Mouse (Mus musculus): ENCODE data around the gene Gm11634.
"Not testable (repeated sequence)": the region's sequence is repeated elsewhere in the genome, so short reads cannot be mapped to it uniquely, and the experiment has no call there.

Gene Gm11634

DNA sequence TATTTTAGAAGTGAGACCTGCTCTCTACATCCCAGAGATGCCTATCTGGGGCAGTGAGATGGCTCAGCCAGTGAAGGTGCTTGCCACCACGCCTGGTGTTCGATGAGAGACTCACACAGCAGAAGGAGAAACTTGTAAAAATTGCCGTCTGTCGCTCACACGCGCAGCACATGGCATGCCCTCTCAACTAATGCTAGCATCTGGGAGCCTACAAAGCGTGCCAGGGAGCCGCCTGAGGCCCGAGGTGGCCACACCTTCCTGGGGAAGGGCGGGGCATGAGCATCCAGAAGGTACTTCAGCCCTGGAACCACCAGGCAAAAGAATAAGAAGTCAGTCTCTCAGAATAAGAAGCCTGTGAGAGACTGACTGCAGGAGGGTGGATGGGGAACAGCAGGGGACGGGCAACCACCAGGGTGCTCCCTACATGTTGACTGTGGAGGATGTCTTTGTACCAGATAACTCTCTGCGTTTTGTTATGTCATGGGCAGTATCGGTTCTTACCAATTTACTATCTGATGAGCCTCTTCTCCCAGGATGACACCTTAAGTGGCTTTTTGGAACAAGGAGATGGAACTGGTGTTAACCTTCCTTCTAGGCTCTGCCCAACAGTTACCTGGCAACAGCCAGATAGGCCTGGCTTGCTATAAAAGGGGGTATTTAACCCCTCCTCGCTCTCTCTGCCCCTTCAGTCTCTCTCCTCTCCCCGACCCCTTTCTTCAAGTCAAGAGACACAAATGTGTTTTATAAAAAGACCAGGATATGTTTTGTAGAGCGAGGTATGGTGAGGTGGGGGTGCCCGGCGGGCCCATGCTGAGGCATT is 18.1 kb upstream of the Gm11634 start:
- DNase-seq (ENCODE audit: low spot score in 2 of 2) = peak in 1 of 2 experiments; percentile 31

DNA sequence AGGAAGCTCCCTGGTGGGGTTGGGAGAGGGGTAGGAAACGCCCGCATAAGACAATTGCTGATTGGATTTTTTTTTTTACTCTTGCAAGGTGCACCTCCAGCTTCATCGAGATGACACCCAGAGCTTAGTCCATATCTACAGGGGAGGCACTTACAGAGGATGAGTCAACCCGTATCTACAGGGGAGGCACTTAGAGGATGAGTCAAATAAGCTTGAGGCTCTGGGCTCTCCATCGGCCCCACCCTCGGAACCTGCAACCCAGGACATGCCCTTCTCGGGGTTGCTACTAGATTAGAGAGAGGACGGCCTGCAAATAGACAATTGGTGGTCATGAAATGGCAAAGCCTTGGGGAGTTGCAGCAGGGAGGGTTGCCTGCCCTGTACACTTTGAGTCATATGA is 17.0 kb upstream of the Gm11634 start:
- no peak for DNase-seq (ENCODE audit: low spot score in 2 of 2)

DNA sequence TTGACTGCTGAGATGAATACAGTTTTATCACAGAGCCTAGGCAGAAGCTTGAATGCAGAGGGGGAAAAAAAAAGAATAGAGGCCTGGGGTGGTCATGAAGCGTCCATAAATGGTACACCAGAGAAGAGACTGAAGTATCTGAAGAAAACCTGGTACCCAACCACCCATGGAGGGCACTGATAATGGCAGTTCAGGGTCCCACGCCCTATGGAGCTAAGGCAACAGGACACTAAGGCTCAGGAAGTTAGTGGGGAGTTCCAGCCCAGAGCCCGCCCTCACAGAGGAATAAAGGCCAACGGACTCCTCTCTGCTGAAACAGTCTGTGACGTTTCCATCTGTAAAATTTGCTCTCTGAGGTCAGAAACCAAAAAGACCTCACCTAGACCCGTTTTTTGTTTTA is 16.3 kb upstream of the Gm11634 start:
- no peak for DNase-seq (ENCODE audit: low spot score in 2 of 2)

DNA sequence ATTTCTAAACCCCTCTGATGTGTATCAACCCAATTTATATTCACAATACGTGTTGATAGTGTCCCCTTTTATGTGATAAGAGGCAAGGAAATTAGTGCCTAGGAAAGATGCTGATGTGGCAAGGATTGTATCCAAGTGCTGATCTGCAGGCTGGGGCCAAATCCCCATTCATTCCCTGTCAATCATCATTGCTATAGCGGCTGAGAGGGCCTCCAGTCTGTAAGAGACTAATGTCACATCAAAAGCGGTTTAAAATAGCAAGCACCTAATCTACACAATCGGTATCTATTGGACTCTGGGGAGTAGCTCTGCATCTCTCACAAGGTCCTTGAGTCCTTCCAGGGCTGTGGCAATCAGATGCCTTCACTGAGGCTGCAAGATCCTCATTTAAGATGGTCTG is 15.1 kb upstream of the Gm11634 start:
- DNase-seq (ENCODE audit: low spot score in 2 of 2) = no peak

DNA sequence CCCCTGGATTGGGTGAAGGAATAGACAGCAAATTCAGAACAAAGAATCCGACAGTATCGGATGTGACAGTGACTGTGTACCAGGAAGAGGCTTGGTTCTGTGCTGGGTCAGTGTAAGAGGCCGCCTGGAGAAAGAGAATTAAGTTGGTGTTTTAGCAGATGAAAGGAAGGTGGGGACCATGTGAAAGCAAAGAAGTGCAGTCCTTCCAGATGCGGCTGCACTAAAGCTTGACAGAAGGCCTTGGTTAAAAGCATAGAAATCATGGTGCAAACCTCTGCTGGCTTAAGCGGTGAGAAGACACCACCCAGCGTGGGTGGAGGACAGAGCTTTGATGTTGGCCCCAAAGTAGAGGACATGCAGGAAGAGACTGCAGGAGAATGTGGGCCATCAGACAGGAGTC is 14.5 kb upstream of the Gm11634 start:
- DNase-seq (ENCODE audit: low spot score in 2 of 2) = no peak

DNA sequence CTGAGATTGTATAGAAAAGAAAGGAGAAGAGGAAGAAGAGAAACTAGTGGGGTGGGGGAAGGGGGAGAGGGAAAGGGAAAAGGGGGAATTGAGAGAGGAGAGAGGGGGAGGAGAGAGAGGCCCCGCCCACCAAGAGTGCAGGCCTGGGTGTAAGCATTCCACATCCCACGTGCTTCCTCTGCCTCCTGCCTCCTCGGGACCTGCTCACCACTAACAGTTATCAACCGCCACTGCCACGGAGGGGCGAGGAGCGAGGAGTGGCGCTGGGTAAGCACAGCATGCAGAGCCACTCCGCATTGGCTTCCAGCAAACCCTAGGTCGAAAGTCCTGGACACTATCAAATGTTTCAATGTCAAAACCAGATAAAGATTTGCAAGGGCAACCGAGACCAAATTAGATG is 11.4 kb upstream of the Gm11634 start:
- DNase-seq (ENCODE audit: low spot score in 2 of 2) = no peak

DNA sequence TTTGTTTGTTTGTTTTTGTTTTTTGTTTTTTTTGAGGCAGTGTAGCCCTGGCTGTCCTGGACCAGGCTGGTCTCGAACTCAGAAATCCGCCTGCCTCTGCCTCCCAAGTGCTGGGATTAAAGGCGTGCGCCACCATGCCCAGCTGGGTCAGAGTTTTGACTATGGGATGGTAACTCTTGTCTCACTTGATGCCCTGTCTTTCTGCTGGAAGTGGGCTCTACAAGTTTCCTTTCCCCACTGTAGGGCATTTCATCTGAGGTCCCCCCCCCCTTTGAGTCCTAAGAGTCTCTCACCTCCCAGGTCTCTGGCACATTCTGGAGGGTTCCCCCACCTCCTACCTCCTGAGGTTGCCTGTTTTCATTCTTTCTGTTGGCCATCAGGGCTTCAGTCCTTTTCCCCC is 8.1 kb upstream of the Gm11634 start:
- not testable (repeated sequence) for DNase-seq (ENCODE audit: low spot score in 2 of 2)

DNA sequence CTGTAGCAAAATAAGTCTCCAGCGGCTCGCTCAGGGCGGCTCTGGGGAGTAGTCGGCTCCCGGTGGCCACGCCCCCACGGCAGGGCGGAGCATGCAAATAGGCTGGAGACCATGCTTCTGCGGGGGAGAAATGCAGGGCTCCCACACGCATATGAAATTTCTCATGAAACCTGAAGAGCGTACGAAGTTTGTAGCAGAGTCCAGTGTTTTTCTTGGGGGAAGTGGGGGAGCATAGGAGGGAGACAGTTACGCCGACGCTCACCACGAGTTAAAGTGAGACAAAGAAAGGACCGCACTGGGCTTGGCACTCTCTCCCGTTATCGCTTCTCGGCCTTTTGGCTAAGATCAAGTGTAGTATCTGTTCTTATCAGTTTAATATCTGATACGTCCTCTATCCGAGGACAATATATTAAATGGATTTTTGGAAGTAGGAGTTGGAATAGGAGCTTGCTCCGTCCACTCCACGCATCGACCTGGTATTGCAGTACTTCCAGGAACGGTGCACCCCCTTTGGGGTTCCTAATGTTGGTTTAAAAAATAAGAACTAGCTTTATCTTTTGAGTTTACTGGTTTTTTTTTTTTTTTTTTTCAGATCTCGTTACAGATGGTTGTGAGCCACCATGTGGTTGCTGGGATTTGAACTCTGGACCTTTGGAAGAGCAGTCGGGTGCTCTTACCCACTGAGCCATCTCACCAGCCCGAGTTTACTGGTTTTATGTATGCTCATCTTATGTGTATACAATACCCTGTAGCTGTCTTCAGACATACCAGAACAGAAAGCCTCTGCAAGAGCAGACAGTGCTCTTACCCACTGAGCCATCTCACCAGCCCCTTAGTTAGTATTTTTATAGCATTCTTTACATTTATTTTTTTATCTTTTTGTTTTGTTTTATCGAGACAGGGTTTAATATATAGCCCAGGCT is 5.7 kb upstream of the Gm11634 start:
- peak; percentile 76 to 92 for DNase-seq (ENCODE audit: low spot score in 2 of 2)

DNA sequence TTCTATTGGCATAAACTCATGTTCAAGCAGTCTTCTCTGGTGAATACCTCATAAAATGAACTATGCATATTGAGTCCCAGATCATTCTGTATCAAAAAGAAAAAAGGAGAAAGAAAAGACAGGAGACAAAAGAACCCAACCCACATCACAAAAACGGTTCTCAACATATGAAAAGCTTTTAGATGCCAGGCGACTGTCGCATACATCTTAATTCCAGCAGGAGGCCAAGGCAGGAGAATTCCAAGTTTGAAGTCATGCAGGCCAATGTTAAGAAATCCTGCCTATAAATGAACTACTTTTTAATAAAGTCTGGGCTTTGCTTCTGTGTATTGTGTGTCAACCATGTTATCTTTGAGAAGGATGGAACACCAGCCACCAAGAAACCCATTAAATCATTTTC is 5.1 kb upstream of the Gm11634 start:
- no peak for DNase-seq (ENCODE audit: low spot score in 2 of 2)

DNA sequence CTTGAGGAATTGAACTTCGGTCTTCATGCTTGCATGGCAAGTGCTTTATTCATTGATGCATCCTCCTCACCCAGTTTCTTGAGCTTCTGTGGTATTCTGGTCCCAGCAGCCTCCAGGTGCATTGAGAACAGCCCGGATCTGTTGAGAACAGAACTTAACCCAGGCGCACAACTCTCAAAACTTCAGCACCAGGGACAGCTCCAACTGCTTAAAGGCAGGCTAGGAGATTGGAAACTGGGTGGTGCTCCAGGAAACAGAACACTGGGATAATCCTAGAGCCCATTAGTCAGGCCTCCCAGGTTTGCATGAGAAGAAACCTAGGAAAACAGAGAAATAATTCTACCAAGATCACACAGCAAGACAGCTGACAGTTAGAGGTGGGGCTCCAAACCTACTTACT is 3.4 kb upstream of the Gm11634 start:
- peak; percentile 34 to 75 for DNase-seq (ENCODE audit: low spot score in 2 of 2)

DNA sequence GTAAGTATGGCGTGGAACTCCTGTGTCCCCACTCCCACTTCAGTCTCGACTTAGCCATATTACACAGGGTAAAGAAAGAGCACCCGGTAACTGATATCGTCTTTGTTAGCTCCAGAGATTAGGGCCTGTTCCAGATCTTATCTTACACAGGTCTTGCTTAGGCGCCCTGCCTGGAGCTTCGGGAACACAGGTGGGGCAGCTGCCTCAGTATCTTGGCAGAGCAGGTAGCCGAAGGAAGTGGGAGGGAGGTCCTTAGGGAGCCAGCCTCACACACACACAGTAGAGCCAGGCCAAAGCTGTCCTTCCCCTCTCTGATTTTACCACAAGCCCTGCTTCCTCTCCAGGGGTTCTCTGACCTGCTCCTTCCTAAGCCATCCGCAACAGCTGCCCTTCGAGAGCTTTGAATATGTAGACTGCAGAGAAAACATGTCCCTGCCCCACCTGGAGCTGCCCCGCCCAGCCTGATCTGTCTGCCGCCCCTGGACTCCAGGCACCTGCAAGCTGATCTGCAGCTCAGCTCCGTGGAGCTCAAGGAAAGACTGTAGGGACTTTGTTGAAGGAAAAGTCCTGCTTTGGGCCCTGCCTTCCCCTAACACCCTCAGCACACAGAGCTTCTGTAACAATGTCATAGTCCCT is 8.9 kb downstream of the Gm11634 start:
- DNase-seq (ENCODE audit: low spot score in 2 of 2) = no peak

DNA sequence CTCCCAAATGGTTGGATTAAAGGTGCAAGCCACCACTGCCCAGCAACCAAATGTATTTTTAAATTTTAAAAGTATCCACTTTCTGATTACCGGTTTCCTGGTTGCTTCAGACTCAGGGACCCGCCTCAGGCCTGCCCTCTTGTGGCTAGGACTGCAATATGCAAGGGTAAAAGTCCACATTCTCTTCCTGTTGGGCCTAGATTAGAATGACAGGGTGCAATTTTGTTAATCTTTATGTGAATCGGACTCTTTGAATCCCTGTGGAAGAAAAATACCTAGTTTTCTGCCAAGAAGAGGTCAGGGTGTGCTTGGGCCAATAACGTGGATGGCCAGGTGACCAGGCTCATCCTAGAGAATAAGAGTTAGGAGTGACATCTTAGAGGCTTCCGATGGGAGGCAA is 9.6 kb downstream of the Gm11634 start:
- DNase-seq (ENCODE audit: low spot score in 2 of 2) = peak; percentile 38 to 80

DNA sequence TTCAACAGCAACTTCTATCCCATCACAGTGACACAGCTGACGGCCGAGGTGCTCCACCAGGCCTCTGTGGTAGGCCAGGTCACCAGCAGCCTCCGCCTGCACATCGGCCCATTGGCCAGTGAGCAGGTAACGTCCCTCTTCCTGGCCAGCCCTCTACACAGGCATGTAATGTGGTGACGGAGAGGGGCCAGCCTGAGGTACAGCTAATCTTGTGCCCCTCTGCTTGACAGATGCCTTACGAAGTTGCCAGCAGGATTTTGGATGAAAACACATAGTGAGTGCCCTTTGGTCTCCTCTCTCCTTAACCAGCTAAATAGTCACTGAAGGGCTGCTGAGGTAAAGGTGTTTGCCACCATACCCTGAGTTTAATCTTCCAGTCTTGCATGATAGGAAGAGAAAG is 10.2 kb downstream of the Gm11634 start:
- no peak for DNase-seq (ENCODE audit: low spot score in 2 of 2)

DNA sequence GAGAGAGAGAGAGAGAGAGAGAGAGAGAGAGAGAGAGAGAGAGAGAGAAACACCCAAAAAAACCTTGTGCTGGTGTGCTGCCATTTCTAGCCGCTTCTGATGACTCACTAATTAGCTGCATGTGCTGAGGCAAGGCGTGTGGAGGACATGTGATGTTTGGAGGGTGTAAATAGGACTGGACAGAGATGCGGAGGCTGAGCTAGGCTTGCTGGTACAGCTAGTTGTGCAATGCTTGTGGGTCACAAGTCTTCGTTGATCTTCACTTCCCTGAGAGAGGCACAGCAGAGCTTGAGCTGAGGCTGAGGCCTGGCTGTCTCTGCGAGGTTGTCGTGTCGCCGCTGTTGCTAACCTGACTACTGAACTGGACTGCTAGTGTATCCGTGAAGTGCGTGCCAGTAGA is 11.4 kb downstream of the Gm11634 start:
- DNase-seq (ENCODE audit: low spot score in 2 of 2) = no peak

DNA sequence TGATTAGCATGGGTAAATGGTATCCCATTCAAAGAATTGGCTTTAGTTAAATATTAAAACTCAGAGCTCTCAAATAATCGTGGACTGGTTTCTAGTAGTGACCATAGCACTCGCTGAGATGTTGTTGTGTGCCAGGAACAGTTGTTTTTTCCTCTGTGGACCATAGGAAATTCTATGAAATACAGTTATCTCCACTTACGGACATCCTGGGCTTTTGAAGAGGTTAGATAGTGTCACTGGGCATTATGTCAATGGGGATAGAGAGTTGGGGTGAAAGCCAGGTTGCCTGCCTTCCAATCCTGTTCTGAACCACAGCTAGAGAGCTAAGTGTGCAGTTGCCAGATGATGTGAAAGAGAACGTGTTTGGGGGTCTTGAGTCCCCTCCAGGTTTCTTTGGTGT is 13.3 kb downstream of the Gm11634 start:
- DNase-seq (ENCODE audit: low spot score in 2 of 2) = no peak

DNA sequence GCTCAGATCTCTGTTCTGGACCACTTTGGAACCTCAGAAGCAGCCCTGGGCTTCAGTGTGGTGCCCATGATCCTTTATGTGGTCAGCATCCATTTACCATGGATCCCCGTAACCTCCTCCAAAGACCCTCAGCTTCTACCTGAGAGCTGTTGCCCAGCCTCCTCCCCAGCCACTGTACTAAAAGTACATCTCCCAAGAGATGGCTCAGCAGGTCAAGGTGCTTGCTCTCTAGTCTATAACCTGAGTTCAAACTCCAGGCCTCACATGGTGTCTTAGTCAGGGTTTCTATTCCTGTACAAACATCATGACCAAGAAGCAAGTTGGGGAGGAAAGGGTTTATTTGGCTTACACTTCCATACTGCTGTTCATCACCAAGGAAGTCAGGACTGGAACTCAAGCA is 14.0 kb downstream of the Gm11634 start:
- DNase-seq (ENCODE audit: low spot score in 2 of 2) = not testable (repeated sequence)

DNA sequence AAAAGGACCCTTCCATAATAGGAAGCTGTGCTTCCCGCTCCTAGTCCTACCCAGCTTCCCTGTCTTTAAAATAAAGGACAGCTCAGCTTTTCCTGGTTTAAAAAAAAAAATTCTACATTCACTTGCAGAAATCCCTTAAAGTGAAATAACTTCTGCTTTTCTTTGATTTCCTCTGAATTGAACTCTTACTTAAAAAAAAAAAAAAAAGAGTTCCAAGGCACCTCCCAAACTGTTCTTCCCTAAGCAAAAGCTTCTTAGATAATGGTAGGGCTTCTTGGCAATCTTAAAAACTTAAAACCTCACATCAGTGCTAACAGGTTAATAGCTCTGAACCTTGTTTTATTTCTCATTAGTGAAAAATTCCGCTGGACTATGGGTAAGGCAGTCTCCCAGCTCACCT is 15.9 kb downstream of the Gm11634 start:
- DNase-seq (ENCODE audit: low spot score in 2 of 2) = no peak

DNA sequence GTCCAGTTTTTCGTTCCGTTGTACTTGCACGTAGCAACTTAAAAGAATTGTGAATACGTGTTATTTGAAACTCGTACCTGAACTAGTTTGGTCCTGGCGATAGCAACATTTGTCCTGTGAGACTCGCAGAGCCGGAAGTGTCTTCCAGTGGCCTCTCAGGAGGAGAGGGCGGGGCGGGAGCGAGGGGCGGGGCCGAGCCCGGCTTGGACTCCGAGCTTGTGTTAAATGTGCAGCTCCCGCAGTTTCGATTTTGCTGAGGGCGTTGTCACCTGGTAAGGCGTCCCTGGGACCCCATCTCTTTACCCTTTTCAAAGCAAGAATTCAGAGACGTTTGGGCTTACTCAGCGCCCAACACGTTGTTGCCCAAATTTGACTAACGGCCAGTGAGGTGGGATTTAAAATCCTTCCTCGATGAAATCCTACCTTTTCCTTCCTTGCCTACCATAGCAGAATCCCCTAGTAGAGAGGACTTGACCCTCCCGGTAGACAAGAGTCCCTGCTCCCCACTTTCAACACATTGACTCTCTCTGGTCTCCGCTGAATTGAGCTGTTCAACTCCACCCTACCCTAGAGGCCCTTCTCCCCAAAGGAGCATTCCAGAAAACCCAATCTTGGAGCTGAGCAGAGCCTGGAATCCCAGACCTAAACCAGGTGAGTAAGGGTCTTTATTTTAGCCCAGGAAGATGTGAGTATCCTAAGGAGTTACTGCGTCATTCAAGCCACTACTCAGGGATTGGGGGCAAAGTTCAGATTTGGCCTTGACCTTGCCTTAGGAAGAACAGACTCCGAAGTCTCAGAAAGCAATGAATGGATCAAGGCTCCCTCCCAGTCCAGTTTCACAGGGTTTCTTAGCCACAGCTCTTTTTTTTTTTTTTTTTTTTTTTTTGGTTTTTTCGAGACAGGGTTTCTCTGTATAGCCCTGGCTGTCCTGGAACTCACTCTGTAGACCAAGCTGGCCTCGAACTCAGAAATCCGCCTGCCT is 16.7 kb downstream of the Gm11634 start, which contains the start of gene Tmem106a:
Gene Tmem106a (plus strand): TSS at position 189 of the 982 bp plus-strand sequence.
- peak; percentile 51 to 77 for DNase-seq (ENCODE audit: low spot score in 2 of 2)

DNA sequence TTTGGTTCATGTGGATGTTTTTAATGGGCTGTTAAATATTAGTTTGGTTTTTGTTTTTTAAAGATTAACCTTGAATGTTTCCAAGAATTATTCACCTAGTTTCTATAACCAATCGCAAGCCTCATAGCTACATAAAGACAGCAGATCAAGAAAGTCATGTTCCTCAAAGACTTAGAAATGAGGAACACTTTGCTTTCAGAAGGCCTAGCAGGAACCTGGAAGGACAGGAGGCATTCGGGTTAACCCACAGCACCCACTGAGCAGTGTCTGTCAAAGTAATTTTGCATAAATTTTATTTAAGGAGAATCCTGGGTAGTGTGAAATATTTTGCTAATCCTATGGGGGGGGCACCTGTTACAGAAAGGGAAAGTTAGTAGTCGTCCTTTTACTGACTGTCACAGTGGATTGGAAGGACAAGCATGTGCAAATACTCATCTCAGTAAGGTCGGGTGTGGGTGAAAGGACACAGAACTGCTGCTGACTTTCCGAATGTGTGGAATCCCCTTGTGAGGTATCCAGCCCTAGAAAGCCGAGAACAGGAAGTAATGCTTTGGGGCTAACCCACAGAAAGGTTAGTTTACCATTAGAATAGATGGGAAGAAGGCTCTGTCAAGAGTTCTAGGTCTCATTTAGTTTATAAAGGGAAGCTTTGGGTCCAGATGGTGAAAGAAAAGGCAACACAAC is 17.8 kb downstream of the Gm11634 start:
- DNase-seq (ENCODE audit: low spot score in 2 of 2) = no peak

DNA sequence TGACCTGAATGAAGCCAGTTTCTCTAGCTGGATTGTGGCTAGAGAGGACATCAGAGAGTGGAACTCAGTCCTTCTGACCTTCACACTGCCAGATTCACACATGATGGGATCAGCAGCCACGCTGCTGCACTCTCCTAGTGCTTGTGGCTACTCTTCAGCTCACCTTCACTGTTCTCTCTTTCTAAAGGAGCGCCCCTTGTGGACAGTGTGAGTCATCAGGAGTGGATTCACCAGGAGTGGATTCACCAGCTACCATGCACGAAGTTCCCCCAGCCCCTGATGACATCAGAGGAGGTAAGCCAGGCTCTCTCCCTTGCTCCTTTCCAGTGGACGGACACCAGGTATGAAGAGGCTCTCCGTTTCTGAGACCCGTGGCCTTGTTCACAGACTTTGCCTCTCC is 22.9 kb downstream of the Gm11634 start:
- no peak for DNase-seq (ENCODE audit: low spot score in 2 of 2)

DNA sequence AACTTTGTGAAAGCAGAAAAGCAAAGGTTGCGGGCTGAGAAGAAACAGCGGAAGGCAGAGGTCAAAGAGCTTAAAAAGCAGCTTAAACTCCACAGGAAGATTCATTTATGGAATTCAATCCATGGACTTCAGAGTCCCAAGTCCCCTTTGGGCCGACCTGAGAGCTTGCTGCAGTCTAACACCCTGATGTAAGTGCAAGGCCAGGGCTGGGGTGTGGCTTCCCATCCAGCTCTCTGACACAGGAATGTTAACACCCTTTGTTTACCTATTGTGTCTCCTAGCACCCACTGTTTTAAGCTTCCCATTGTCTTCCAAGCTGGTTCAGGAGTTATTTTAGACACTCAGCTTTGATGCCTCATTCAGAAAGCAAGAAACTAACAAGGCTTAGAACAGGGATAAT is 30.6 kb downstream of the Gm11634 start:
- DNase-seq (ENCODE audit: low spot score in 2 of 2) = no peak

Measured in spleen, postnatal 10 days (tissue).